Mouse (Mus musculus): ENCODE measurements around the gene Aldh18a1. TPM values are rescaled to one million over a fixed set of nuclear protein-coding genes. Genes with fewer than 3 reads are reported as not detected.
A peak's percentile ranks its signal among the peaks of the same experiment; 100 is the strongest.
"Not testable (repeated sequence)": the region's sequence is repeated elsewhere in the genome, so short reads cannot be mapped to it uniquely, and the experiment has no call there.

The Aldh18a1 gene
- polyA plus RNA-seq, 1 experiment from 2014 or later = 109 TPM

DNA sequence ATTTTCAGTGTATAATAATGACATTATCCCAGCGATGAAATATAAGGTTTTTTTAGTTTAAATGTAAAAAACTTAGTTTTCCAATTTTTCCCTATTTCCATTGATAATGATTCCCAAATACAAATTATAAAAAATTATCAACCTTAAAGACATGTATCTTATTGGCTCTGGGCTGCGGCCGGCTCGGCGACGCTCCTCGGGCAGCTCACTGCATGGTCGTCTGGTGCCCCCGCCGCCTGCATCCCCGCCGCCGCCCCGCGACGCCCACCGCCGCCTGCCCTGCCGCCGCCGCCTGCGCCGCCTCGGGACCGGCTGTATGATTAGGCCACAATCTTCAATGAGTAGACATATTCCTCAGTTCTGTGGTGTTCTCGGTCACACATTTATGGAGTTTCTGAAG is 33.4 kb upstream of the Aldh18a1 start:
- 45% methylated on average over 10 of the region's 26 CpGs for WGBS
- not testable (repeated sequence) for ATAC-seq (ENCODE audit: insufficient read depth, low FRiP score); H3K27me3 ChIP-seq (ENCODE audit: control insufficient read depth, insufficient read depth, low read length); H3K36me3 ChIP-seq (ENCODE audit: control insufficient read depth, insufficient read depth, low read length); H3K27ac ChIP-seq (ENCODE audit: low read length); H3K4me2 ChIP-seq (ENCODE audit: low read depth, low read length); H3K4me3 ChIP-seq (replicated peaks; ENCODE audit: low read length); H3K9me3 ChIP-seq (replicated peaks; ENCODE audit: control insufficient read depth, low read length); H3K4me1 ChIP-seq (ENCODE audit: control insufficient read depth, insufficient read depth, low read length); H3K9ac ChIP-seq (ENCODE audit: low read length)

DNA sequence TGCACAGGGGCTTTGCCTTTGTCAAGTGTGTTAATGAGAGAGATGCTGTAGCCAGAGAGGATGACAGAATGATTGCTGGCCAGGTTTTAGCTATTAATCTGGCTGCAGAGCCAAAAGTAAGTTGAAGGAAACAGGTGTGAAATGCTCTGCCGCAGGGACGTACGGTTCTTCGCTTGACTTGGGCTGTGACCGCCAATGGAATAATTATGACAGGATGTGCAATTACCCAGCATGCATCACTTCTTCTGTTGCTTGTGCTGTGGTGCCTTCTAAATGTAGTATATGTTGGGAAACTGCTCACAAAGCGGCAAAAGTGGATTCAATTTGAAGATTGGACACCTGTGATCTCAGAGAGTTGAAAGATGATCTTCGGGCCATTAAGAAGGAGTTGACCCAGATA is 27.8 kb upstream of the Aldh18a1 start:
- H3K9ac ChIP-seq (ENCODE audit: low read length) = no peak overlapping the region
- peaks cover 5% of the 10 kb centered on the region; the same call in 1 of the 2 replicates for H3K4me1 ChIP-seq (ENCODE audit: control insufficient read depth, insufficient read depth, low read length)
- no peak overlapping the region for H3K4me3 ChIP-seq (replicated peaks; ENCODE audit: low read length)
- no peak for ATAC-seq (ENCODE audit: insufficient read depth, low FRiP score)
- no peak overlapping the region for H3K4me2 ChIP-seq (ENCODE audit: low read depth, low read length)
- no peaks in the 10 kb centered on the region for H3K27me3 ChIP-seq (ENCODE audit: control insufficient read depth, insufficient read depth, low read length)
- H3K36me3 ChIP-seq (ENCODE audit: control insufficient read depth, insufficient read depth, low read length) = no peaks in the 10 kb centered on the region
- no peak overlapping the region for H3K27ac ChIP-seq (ENCODE audit: low read length)
- 74% methylated on average over 7 of the region's 7 CpGs for WGBS
- no peaks in the 10 kb centered on the region for H3K9me3 ChIP-seq (replicated peaks; ENCODE audit: control insufficient read depth, low read length)

DNA sequence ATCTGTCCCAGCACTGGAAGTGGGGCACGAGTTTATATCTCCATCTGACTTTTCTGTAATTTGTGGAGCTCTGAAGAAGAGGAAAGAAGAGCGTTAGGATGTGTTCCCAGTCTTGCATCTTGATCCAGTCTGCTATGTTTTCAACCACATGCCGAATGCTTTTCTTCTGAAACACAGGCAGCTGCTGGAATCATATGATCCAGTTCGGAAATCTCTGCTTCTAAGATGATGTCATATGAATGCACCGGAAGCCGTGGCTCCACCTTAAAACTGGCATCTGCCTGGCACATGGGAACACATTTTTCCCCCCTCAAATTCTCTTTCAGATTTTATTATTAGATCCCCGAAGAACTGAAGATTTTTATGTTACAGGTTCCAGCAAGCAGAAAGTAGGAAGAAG is 26.5 kb upstream of the Aldh18a1 start:
- H3K4me1 ChIP-seq (ENCODE audit: control insufficient read depth, insufficient read depth, low read length) = peaks cover 6% of the 10 kb centered on the region; the same call in 1 of the 2 replicates
- no peak overlapping the region for H3K4me3 ChIP-seq (replicated peaks; ENCODE audit: low read length)
- H3K9me3 ChIP-seq (replicated peaks; ENCODE audit: control insufficient read depth, low read length) = no peaks in the 10 kb centered on the region
- no peaks in the 10 kb centered on the region for H3K36me3 ChIP-seq (ENCODE audit: control insufficient read depth, insufficient read depth, low read length)
- H3K27me3 ChIP-seq (ENCODE audit: control insufficient read depth, insufficient read depth, low read length) = no peaks in the 10 kb centered on the region
- H3K4me2 ChIP-seq (ENCODE audit: low read depth, low read length) = no peak overlapping the region
- 74% methylated on average over 7 of the region's 7 CpGs for WGBS
- ATAC-seq (ENCODE audit: insufficient read depth, low FRiP score) = no peak
- H3K9ac ChIP-seq (ENCODE audit: low read length) = no peak overlapping the region
- H3K27ac ChIP-seq (ENCODE audit: low read length) = no peak overlapping the region

DNA sequence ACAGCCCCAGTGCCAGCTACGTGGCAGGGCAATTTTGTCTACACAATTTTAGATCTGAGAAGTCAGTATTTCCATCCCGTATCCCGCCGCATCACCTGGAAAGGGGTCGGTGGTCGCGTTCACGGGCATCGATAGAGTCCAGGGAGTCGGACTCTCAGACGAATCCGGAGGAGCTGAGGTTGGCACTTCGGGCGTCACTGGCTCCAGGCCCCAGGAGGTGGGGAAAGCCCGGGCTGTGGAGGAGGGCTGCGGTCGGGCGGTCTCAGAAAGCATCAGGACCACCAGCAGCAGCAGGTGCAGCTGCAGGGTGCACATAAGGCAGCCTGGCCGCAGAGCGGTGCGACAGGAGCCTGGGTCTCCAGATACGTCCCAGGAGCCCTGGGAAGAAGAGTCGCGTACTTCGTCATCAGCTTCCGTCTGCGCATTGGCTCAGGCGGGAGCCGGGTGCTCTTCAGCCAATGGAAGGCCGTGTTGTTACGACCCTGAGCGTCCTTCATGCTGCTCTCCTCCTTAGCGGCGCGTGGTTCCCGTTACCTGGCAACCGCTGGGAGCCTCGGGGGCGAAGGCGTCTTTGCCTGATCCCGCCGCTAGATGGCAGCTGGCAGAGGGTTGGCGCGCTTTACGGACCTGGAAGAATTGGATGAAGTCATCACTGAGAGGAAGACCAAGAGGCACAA is 23.7 kb upstream of the Aldh18a1 start, which contains the start of the genes Tctn3 and Entpd1:
Gene Tctn3 (minus strand): TSS at position 404 of the 677 bp plus-strand sequence.
Gene Entpd1 (plus strand): TSS at position 537 of the 677 bp plus-strand sequence.
- no peak within 1 kb of the TSS for H3K27ac ChIP-seq (ENCODE audit: low read length)
- H3K9me3 ChIP-seq (replicated peaks; ENCODE audit: control insufficient read depth, low read length) = no peaks in the 10 kb centered on the region
- peak within 1 kb of the TSS; percentile 85 for H3K4me3 ChIP-seq (replicated peaks; ENCODE audit: low read length)
- ATAC-seq (ENCODE audit: insufficient read depth, low FRiP score) = peak; percentile 100
- peak within 1 kb of the TSS; percentile 78 for H3K9ac ChIP-seq (ENCODE audit: low read length)
- no peaks in the 10 kb centered on the region for H3K27me3 ChIP-seq (ENCODE audit: control insufficient read depth, insufficient read depth, low read length)
- peak within 1 kb of the TSS; percentile 85 for H3K4me2 ChIP-seq (ENCODE audit: low read depth, low read length)
- under 1% methylated on average over 45 of the region's 45 CpGs for WGBS
- no peaks in the 10 kb centered on the region for H3K36me3 ChIP-seq (ENCODE audit: control insufficient read depth, insufficient read depth, low read length)
- H3K4me1 ChIP-seq (ENCODE audit: control insufficient read depth, insufficient read depth, low read length) = peaks cover 6% of the 10 kb centered on the region; the same call in 1 of the 2 replicates

DNA sequence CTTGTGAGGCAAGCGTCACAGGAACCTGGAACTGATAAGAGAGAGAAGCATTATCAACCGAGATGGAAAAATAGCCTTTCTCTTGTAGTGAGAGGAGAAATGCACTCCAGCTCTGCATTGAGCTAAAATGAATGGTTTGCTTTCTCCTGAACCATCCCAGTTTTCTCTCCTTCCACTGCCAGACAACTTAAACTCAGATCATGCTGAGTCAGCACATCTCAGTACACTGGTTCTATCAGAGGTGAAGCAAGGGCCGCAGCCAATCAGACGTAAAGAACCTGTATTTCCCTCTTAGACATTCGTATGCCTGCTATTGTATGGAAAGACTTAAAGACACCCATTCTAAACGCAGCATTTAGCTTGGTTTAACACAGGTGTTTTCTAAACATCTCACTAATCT is 19.4 kb upstream of the Aldh18a1 start:
- Histone ChIP-seq H3K4me2 (ENCODE audit: low read depth, low read length) (no peak overlapping the region), H3K36me3 (ENCODE audit: control insufficient read depth, insufficient read depth, low read length) (no peaks in the 10 kb centered on the region), H3K27ac (ENCODE audit: low read length) (no peak overlapping the region), H3K9ac (ENCODE audit: low read length) (no peak overlapping the region), H3K4me1 (ENCODE audit: control insufficient read depth, insufficient read depth, low read length) (peaks cover 6% of the 10 kb centered on the region; the same call in 1 of the 2 replicates), H3K9me3 (replicated peaks; ENCODE audit: control insufficient read depth, low read length) (no peaks in the 10 kb centered on the region), H3K27me3 (ENCODE audit: control insufficient read depth, insufficient read depth, low read length) (no peaks in the 10 kb centered on the region), H3K4me3 (replicated peaks; ENCODE audit: low read length) (no peak overlapping the region)
- ATAC-seq (ENCODE audit: insufficient read depth, low FRiP score) = no peak
- 89% methylated on average over 6 of the region's 6 CpGs for WGBS

DNA sequence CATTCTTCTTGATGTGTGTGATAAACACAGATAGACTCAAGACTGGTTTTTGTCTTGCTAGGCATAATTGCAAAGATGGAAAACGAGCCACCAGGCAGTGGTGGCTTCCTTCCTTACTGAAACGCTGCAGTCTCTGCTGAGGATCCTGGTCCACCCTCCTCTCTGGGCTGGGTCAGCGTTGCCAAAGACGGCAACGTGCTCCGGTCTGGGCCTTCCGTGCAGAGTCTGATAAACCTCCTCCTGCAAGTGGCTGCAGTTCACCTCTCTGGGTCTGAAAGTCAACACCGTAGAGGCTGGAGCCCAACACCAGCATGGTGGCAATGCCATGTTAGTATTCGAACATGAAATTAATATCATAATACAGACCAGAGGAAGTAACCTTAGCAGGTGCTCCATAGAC is 16.9 kb upstream of the Aldh18a1 start:
- H3K9ac ChIP-seq (ENCODE audit: low read length) = no peak overlapping the region
- 94% methylated on average over 9 of the region's 9 CpGs for WGBS
- ATAC-seq (ENCODE audit: insufficient read depth, low FRiP score) = no peak
- H3K9me3 ChIP-seq (replicated peaks; ENCODE audit: control insufficient read depth, low read length) = no peaks in the 10 kb centered on the region
- no peaks in the 10 kb centered on the region for H3K36me3 ChIP-seq (ENCODE audit: control insufficient read depth, insufficient read depth, low read length)
- no peak overlapping the region for H3K4me3 ChIP-seq (replicated peaks; ENCODE audit: low read length)
- H3K4me2 ChIP-seq (ENCODE audit: low read depth, low read length) = no peak overlapping the region
- no peaks in the 10 kb centered on the region for H3K27me3 ChIP-seq (ENCODE audit: control insufficient read depth, insufficient read depth, low read length)
- H3K4me1 ChIP-seq (ENCODE audit: control insufficient read depth, insufficient read depth, low read length) = no peaks in the 10 kb centered on the region
- H3K27ac ChIP-seq (ENCODE audit: low read length) = no peak overlapping the region

DNA sequence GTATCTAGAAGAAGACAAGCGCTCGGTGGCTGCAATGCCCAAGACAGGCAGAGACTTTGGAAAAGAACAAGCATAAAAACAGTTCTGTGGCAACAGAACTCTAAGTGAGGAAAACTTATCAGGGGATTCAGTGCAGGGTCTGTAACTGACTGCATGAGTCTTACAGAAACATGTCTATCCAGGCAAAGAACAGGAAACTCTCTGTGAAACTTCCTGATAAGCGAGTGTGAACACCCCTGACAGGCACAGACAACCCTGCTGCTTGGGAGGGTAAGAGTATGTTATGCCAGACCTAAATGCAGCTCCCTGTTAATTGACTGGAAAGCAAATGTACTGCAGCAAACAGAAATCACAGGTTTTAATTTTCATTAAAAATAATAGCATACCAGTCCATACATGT is 13.6 kb upstream of the Aldh18a1 start:
- Histone ChIP-seq H3K36me3 (ENCODE audit: control insufficient read depth, insufficient read depth, low read length) (no peaks in the 10 kb centered on the region), H3K27ac (ENCODE audit: low read length) (no peak overlapping the region), H3K9ac (ENCODE audit: low read length) (no peak overlapping the region), H3K4me1 (ENCODE audit: control insufficient read depth, insufficient read depth, low read length) (no peaks in the 10 kb centered on the region), H3K4me3 (replicated peaks; ENCODE audit: low read length) (no peak overlapping the region), H3K9me3 (replicated peaks; ENCODE audit: control insufficient read depth, low read length) (no peaks in the 10 kb centered on the region), H3K27me3 (ENCODE audit: control insufficient read depth, insufficient read depth, low read length) (no peaks in the 10 kb centered on the region), H3K4me2 (ENCODE audit: low read depth, low read length) (no peak overlapping the region)
- 89% methylated on average over 3 of the region's 3 CpGs for WGBS
- ATAC-seq (ENCODE audit: insufficient read depth, low FRiP score) = no peak

DNA sequence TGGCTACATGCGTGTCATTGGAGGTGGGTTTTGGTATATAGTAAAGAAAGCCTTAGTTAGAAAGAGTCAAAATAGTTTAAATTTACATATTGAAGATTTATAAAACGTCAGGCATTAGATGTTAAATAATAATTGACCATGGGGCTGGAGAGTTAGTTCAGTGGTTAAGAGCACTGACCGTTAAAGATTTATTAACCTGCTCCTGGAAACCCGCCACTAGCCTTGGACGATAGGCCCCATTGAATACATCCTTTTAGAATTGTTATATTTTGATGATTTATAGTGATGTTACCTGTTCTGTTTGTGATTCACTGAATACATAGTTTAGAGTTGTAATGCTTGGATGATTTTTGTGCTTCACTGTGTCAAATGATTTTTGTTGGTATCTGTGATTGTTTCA is 12.6 kb upstream of the Aldh18a1 start:
- WGBS = 89% methylated on average over 5 of the region's 5 CpGs
- ATAC-seq (ENCODE audit: insufficient read depth, low FRiP score); H3K9me3 ChIP-seq (replicated peaks; ENCODE audit: control insufficient read depth, low read length); H3K4me2 ChIP-seq (ENCODE audit: low read depth, low read length); H3K9ac ChIP-seq (ENCODE audit: low read length); H3K4me1 ChIP-seq (ENCODE audit: control insufficient read depth, insufficient read depth, low read length); H3K4me3 ChIP-seq (replicated peaks; ENCODE audit: low read length); H3K36me3 ChIP-seq (ENCODE audit: control insufficient read depth, insufficient read depth, low read length); H3K27ac ChIP-seq (ENCODE audit: low read length); H3K27me3 ChIP-seq (ENCODE audit: control insufficient read depth, insufficient read depth, low read length): not testable (repeated sequence)

DNA sequence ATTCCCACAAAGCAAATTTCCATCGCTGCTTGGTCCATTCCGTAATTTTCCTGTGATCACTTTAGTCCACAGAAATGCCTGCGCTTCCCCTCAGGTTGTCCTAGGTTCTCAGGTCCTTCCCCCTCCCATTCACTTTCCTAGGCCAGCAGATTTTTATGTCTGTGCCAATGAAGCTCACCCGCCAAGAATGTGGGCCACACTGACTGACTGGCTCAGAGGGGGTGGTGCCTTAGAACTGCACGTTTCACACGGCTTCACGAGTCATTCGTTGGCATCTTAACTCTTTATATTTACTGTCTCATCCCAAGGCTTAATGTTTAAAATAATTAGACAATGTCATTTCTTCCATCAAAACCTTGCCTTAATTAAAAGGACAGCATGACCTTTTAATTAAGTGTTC is 7.6 kb upstream of the Aldh18a1 start:
- H3K27me3 ChIP-seq (ENCODE audit: control insufficient read depth, insufficient read depth, low read length) = no peaks in the 10 kb centered on the region
- no peak overlapping the region for H3K27ac ChIP-seq (ENCODE audit: low read length)
- H3K36me3 ChIP-seq (ENCODE audit: control insufficient read depth, insufficient read depth, low read length) = no peaks in the 10 kb centered on the region
- H3K9ac ChIP-seq (ENCODE audit: low read length) = no peak overlapping the region
- H3K4me1 ChIP-seq (ENCODE audit: control insufficient read depth, insufficient read depth, low read length) = no peaks in the 10 kb centered on the region
- H3K4me3 ChIP-seq (replicated peaks; ENCODE audit: low read length) = no peak overlapping the region
- no peak for ATAC-seq (ENCODE audit: insufficient read depth, low FRiP score)
- H3K4me2 ChIP-seq (ENCODE audit: low read depth, low read length) = no peak overlapping the region
- H3K9me3 ChIP-seq (replicated peaks; ENCODE audit: control insufficient read depth, low read length) = no peaks in the 10 kb centered on the region
- 80% methylated on average over 8 of the region's 8 CpGs for WGBS
